Mouse (Mus musculus) adrenal gland, postnatal 10 days (tissue): ENCODE measurements around the gene Slc13a4. TPM values are rescaled to one million over a fixed set of nuclear protein-coding genes. Genes with fewer than 3 reads are reported as not detected.

ENCODE experiments used
- DNase-seq: peaks from one replicate; pipeline ENCODE4 v3.0.0; 2021; ENCODE audit warnings: mixed read lengths
- total RNA-seq, 2 experiments: library from RNA; stranded (reverse); gene quantifications; 2 replicates each; pipeline ENCODE4 v1.2.3; 2021

Gene Slc13a4
- total RNA-seq, 2 experiments from 2014 or later: 0.30 to 0.33 TPM

GRCm38 (mm10) chr6:35256691-35257090 is 51.2 kb downstream of the Slc13a4 start:
- DNase-seq: peak; percentile 81

GRCm38 (mm10) chr6:35255017-35255416 is 52.9 kb downstream of the Slc13a4 start:
- no peak for DNase-seq

GRCm38 (mm10) chr6:35254136-35254904 is 53.6 kb downstream of the Slc13a4 start:
- DNase-seq: no peak

- no peak for DNase-seq
Observed at GRCm38 (mm10) chr6:35253474-35253873, 54.5 kb downstream of the Slc13a4 start.

- peak; percentile 96 for DNase-seq
Observed at GRCm38 (mm10) chr6:35252477-35253346, 55.2 kb downstream of the Slc13a4 start.

- DNase-seq: no peak
Observed at GRCm38 (mm10) chr6:35251807-35252476, 56.0 kb downstream of the Slc13a4 start.

GRCm38 (mm10) chr6:35245086-35245485 is 62.8 kb downstream of the Slc13a4 start:
- DNase-seq: no peak

GRCm38 (mm10) chr6:35243989-35244388 is 63.9 kb downstream of the Slc13a4 start:
- no peak for DNase-seq

GRCm38 (mm10) chr6:35243252-35243651 is 64.7 kb downstream of the Slc13a4 start:
- DNase-seq: no peak

GRCm38 (mm10) chr6:35236108-35236785 is 71.7 kb downstream of the Slc13a4 start:
- no peak for DNase-seq

GRCm38 (mm10) chr6:35229415-35229814 is 78.5 kb downstream of the Slc13a4 start:
- no peak for DNase-seq

GRCm38 (mm10) chr6:35225696-35226095 is 82.2 kb downstream of the Slc13a4 start:
- no peak for DNase-seq

Other genes with a start within 250 kb of the Slc13a4 start
- gene Cnot4, start 174.4 kb downstream of the Slc13a4 start, total RNA-seq: 10 to 100 TPM; 18.2 to 23.4 TPM
- gene Nup205, start 130.7 kb downstream of the Slc13a4 start, total RNA-seq: 10 to 100 TPM; 32.4 to 41.6 TPM
- 1 to 10 TPM; 1.1 to 2.6 TPM for gene Fam180a, start 18.0 kb upstream of the Slc13a4 start, total RNA-seq
- 100 to 1,000 TPM; 103 to 106 TPM for gene Mtpn, start 231.8 kb upstream of the Slc13a4 start, total RNA-seq